Mouse (Mus musculus): ENCODE data around the gene Adamts16.

Gene Adamts16

DNA sequence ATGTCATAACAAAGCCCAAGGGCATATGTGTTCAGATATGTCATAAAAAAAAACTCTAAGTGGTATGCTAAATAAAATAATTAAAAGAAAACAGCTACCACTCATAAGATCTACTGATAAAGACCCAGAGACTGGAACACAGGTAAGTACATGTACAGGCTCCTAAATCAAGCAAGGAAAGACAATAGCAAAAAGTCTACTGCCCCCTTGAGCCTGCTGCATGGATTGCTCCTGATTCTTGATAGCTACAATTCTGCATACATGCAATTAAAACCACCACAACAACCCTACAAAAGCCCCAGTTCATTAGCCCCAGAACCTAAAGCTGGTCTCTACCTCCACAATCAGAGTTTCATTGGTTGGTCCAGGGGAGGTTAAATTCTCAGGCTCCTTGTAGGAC, 74.1 kb downstream of the Adamts16 start:
- DNase-seq (ENCODE audit: extremely low spot score, low read depth, low spot score) = no peak

DNA sequence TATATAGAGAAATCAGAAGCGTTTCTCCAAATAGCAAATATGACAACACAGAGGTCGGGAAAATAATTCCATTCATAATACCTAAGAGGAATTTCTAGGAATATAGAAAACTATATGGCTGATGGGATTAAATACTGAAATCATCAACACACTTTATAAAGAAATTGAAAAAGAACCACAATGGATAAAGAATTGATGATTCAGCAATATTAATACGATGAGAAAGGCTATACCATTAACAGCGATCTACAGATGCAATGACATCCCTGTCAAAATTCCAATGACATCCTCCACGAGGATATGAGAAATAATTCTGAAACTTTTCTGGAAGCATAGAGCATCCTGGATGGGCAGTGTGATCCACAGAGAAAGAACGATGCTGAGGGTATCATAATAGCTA, 76.9 kb downstream of the Adamts16 start:
- DNase-seq (ENCODE audit: extremely low spot score, low read depth, low spot score) = no peak

DNA sequence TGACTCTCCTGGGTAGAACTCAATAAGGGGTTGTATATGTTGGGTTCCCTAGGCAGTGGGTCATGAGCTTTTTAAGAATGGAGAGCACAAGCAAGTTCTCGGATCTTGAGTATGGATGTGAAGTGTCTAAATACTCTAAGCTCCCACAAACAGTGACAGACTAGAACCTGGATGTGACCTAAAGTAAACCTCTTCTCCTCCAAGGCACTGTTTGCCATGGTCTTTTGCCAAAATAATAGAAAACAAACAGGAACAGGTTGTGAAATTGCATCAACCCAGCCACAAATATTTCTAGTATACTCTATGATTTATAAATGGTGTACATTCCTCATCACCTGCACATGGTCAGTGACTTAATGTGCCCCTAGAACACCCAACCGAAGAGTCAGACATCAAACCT, 79.0 kb downstream of the Adamts16 start:
- no peak for DNase-seq (ENCODE audit: extremely low spot score, low read depth, low spot score)

DNA sequence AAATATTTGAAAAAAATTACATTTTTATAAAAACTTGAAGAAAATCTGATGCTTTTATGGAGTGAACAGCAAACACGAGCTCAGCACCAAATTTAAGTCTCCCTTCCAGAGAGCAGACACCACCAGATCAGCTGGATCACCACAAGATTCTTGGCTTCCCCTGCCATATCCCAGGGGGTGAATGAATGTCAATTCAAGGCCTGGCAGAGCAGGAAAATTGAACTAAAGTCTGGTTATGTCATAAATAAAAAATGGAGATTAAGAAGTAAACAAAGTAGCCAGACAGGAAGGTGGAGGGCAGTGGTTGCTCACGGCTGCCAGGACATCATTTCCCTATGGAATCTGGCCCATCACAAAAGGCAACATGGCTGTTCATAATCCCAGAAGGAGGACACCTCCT, 80.3 kb downstream of the Adamts16 start:
- DNase-seq (ENCODE audit: extremely low spot score, low read depth, low spot score) = no peak

- DNase-seq (ENCODE audit: extremely low spot score, low read depth, low spot score) = no peak
Observed at GRCm38 (mm10) chr13:70760186-70760585, 81.4 kb downstream of the Adamts16 start.

GRCm38 (mm10) chr13:70746294-70747008, 95.2 kb downstream of the Adamts16 start:
- no peak for DNase-seq (ENCODE audit: extremely low spot score, low read depth, low spot score)

DNA sequence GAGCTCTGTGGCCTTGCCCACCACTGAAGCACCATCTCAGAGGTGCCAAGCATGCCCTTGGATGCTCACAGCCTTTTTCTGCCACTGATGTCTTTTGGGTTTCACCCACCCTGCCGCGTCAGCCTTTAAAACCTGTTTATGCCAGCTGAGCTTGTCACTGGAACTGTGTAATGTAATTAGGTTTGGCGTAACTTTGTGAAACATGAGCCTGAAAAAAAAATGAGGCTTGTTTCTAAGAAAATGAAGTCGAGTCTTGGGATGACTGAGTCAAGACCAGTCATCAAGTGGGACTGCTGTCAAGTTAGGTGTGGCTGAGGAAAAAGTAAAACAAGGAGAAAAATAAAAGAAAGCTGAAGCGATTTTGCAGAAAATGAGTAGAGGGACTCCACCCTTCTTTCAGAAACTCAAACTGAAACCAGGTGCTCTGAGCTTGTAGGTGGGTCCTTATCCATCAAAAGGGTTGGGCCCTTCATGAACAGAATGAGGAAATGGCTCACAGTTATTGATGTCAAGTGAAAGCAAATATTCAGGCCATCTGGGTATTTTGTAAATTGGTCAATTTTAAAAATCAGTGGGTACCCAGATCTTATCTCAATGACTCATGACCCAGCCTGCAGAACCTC, 97.1 kb downstream of the Adamts16 start:
- DNase-seq (ENCODE audit: extremely low spot score, low read depth, low spot score) = no peak

- DNase-seq (ENCODE audit: extremely low spot score, low read depth, low spot score) = no peak
Observed at GRCm38 (mm10) chr13:70742693-70743092, 98.9 kb downstream of the Adamts16 start.

- DNase-seq (ENCODE audit: extremely low spot score, low read depth, low spot score) = no peak
Observed at GRCm38 (mm10) chr13:70740281-70741240, 101.0 kb downstream of the Adamts16 start.

GRCm38 (mm10) chr13:70738781-70739180, 102.8 kb downstream of the Adamts16 start:
- DNase-seq (ENCODE audit: extremely low spot score, low read depth, low spot score) = no peak

DNA sequence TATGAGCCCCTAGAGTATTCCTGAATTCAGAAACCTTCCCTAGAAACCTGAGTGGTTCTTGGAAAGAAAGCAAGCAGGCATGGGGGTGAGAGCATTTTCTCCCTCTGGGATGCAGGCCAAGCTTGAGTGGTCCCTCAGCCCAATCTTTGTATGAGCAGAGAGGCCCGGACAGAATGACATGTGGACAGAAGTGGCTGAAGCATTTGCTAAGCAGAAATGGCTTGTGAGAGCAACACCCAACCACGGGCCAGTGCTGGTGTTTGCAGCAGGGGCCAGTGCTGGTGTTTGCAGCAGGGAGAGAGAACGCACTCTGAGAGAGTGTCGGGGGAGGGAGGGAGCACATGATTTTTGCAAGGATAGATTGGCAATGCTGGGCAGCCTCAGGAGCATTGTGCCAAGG, 105.2 kb downstream of the Adamts16 start:
- no peak for DNase-seq (ENCODE audit: extremely low spot score, low read depth, low spot score)

DNA sequence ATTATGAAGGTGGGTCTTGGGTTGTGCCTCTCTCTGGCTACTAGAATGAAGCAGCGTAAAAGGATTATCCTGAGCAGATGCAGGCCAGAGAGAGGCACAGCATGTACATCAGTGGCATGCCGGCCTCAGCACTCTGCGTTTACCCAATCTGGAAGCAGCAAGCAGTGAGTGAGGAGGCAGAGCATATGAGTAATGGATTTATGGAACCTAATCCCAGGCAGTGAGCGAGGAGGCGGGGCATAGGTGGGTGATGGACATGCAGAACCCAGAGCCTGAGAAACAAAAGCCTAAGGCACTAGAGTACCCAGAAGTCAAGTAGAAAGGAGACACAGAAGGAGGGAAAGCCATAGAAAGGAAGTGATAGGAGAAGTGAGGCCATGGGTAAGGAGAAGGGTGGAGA, 107.0 kb downstream of the Adamts16 start:
- DNase-seq (ENCODE audit: extremely low spot score, low read depth, low spot score) = no peak

DNA sequence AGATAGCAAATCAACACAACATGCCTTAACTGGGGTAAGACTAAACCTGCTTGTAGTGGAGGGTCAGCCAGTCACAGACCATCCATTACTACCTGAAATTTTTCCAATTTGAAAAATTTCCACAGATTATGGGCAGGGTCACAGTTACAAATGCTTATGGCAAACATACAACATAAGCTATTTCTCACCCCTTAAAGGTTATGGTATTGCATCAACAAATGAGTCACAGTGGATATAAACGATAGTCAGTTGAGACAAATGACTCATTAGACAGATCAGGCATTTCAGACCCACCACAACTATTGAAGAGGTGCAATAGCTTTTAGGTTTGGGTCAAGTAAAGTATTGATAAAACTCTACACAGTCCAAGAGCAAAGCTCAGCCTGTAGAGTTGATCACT, 107.7 kb downstream of the Adamts16 start:
- DNase-seq (ENCODE audit: extremely low spot score, low read depth, low spot score) = no peak

GRCm38 (mm10) chr13:70733206-70733605, 108.4 kb downstream of the Adamts16 start:
- no peak for DNase-seq (ENCODE audit: extremely low spot score, low read depth, low spot score)

DNA sequence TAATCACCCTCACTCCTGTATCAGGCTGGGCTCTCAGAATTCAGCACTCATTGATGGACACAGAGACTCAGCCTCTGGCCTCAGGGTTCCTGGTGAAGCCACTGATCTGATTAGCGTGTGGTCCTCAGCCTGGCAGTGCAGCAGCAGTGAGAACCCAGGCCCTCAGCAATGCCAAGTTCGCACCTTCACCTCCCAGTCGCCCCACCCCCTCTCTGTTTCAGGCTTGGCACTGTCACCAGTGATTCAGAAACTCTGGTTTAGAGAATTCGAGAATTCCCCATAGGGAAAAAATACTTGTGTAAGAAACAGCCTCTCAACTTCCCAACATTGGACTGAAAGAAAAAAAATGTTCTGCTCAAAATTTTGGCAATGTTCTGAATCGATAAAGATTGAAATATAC, 108.8 kb downstream of the Adamts16 start:
- DNase-seq (ENCODE audit: extremely low spot score, low read depth, low spot score) = no peak

DNA sequence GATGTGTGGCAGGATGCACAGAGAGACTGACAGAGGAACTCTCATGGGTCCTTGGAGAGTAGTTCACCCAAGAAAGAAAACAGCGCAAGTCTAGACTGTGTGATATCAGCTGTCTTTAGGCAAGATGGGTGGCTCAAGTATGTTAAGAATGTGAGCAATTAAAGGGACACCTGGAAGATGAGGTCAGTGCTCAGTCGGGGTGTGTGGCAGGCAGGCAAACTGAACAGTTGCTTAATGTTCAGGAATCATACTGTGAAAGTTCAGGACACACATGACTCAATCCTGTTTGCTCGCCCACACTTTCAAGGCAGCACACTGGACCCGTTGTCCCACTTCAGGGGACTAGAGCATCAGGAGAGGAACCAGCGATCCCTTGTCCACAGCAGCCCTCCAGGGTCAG, 110.3 kb downstream of the Adamts16 start:
- no peak for DNase-seq (ENCODE audit: extremely low spot score, low read depth, low spot score)

DNA sequence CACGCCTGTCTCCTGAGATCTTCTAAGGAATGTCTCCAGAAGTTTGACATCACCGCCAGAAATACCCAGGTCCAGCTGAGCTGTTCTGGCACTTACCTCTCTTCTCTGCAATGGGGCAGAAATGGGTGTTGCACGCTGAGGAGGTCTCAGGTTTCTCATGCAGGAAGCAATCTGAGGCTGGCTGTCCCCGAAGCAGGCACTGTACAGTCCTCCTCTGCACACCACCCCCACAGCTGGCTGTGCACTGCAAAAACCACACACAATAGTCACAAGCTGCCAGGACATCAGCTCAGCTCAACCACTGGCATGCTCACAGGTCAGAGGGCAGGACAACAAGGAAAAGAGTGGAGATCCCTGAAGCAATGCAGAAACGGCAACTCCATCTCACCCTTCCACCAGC, 111.6 kb downstream of the Adamts16 start:
- DNase-seq (ENCODE audit: extremely low spot score, low read depth, low spot score) = no peak

- DNase-seq (ENCODE audit: extremely low spot score, low read depth, low spot score) = no peak
Observed at GRCm38 (mm10) chr13:70726249-70726648, 115.4 kb downstream of the Adamts16 start.

DNA sequence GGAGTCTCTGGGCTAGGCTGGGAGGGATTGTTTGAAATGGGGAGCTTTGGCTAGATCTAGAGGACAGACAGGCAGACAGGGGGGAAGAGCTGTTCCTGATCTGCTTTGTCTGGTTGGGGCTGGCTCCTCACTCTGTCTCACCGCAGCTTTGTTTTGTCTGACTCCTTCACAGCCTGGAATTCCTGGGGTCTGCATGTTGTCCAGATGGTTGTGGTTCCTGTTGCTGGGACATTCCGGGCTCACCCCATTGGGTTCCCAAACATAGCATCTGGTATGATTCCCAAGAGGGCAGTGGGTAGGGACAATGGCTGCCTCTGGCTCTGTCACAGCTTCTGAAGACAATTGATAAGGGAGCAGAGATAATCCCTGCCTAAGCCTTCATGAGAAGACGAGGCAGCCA, 117.0 kb downstream of the Adamts16 start:
- no peak for DNase-seq (ENCODE audit: extremely low spot score, low read depth, low spot score)

GRCm38 (mm10) chr13:70724108-70724622, 117.4 kb downstream of the Adamts16 start:
- DNase-seq (ENCODE audit: extremely low spot score, low read depth, low spot score) = no peak

- no peak for DNase-seq (ENCODE audit: extremely low spot score, low read depth, low spot score)
Observed at GRCm38 (mm10) chr13:70719994-70720393, 121.6 kb downstream of the Adamts16 start.
